Mouse (Mus musculus): ENCODE measurements around the gene Slc10a2. TPM values are rescaled to one million over a fixed set of nuclear protein-coding genes. Genes with fewer than 3 reads are reported as not detected.
"Not testable (repeated sequence)": the region's sequence is repeated elsewhere in the genome, so short reads cannot be mapped to it uniquely, and the experiment has no call there.

Slc10a2 gene
- not detected in 2 replicates for polyA plus RNA-seq (2015; fragmentation: Nextera tagmentation; extraction: Ambion mirVana)

GRCm38 (mm10) chr8:5105186-5105585, at the start of gene Slc10a2:
TSS of gene Slc10a2 (minus strand) at chr8:5105351.
- no peak within 1 kb of the TSS for H3K4me2 ChIP-seq
- H3K9me3 ChIP-seq (replicated peaks): no peaks in the 10 kb centered on the region
- no peak within 1 kb of the TSS for H3K4me3 ChIP-seq (replicated peaks)
- no peak within 1 kb of the TSS for H3K9ac ChIP-seq
- H3K4me1 ChIP-seq (replicated peaks): no peaks in the 10 kb centered on the region
- no peak for ATAC-seq (ENCODE audit: insufficient read depth)
- H3K27ac ChIP-seq (replicated peaks): no peak within 1 kb of the TSS
- no peaks in the 10 kb centered on the region for H3K27me3 ChIP-seq
- H3K36me3 ChIP-seq (replicated peaks): no peaks in the 10 kb centered on the region
- 35% methylated on average over 5 of the region's 5 CpGs for WGBS (ENCODE audit: insufficient replicate concordance)

- ATAC-seq (ENCODE audit: insufficient read depth): no peak
- 45% methylated on average over 2 of the region's 2 CpGs for WGBS (ENCODE audit: insufficient replicate concordance)
Measured at GRCm38 (mm10) chr8:5129322-5129829, 24.2 kb upstream of the Slc10a2 start.

GRCm38 (mm10) chr8:5106855-5107254, 1.7 kb upstream of the Slc10a2 start:
- no peak for ATAC-seq (ENCODE audit: insufficient read depth)
- 56% methylated on average over 5 of the region's 5 CpGs for WGBS (ENCODE audit: insufficient replicate concordance)
- H3K9me3 ChIP-seq (replicated peaks): no peaks in the 10 kb centered on the region
- H3K4me1 ChIP-seq (replicated peaks): no peaks in the 10 kb centered on the region
- no peak overlapping the region for H3K4me3 ChIP-seq (replicated peaks)
- no peaks in the 10 kb centered on the region for H3K36me3 ChIP-seq (replicated peaks)
- no peak overlapping the region for H3K9ac ChIP-seq
- no peak overlapping the region for H3K4me2 ChIP-seq
- H3K27me3 ChIP-seq: no peaks in the 10 kb centered on the region
- no peak overlapping the region for H3K27ac ChIP-seq (replicated peaks)

More at GRCm38 (mm10) chr8:5129322-5129829, 24.2 kb upstream of the Slc10a2 start:
- Histone ChIP-seq H3K27ac (replicated peaks) (no peak overlapping the region), H3K36me3 (replicated peaks) (no peaks in the 10 kb centered on the region), H3K27me3 (no peaks in the 10 kb centered on the region), H3K4me3 (replicated peaks) (no peak overlapping the region), H3K9me3 (replicated peaks) (no peaks in the 10 kb centered on the region), H3K4me2 (no peak overlapping the region), H3K4me1 (replicated peaks) (no peaks in the 10 kb centered on the region), H3K9ac (no peak overlapping the region)

GRCm38 (mm10) chr8:5095392-5095791, 9.8 kb downstream of the Slc10a2 start:
- Histone ChIP-seq H3K4me1 (replicated peaks) (no peaks in the 10 kb centered on the region), H3K9me3 (replicated peaks) (no peaks in the 10 kb centered on the region), H3K4me3 (replicated peaks) (no peak overlapping the region), H3K27ac (replicated peaks) (no peak overlapping the region), H3K36me3 (replicated peaks) (no peaks in the 10 kb centered on the region), H3K4me2 (no peak overlapping the region), H3K9ac (no peak overlapping the region), H3K27me3 (no peaks in the 10 kb centered on the region)
- ATAC-seq (ENCODE audit: insufficient read depth): no peak
- WGBS (ENCODE audit: insufficient replicate concordance): 75% methylated on average over 4 of the region's 4 CpGs

GRCm38 (mm10) chr8:5093991-5094390, 11.2 kb downstream of the Slc10a2 start:
- not testable (repeated sequence) for H3K27me3 ChIP-seq; ATAC-seq (ENCODE audit: insufficient read depth); H3K9me3 ChIP-seq (replicated peaks); H3K36me3 ChIP-seq (replicated peaks); H3K27ac ChIP-seq (replicated peaks); H3K4me3 ChIP-seq (replicated peaks); H3K4me1 ChIP-seq (replicated peaks); H3K9ac ChIP-seq; H3K4me2 ChIP-seq

GRCm38 (mm10) chr8:5073654-5074293, 31.4 kb downstream of the Slc10a2 start:
- Histone ChIP-seq H3K27ac (replicated peaks) (no peak overlapping the region), H3K36me3 (replicated peaks) (no peaks in the 10 kb centered on the region), H3K4me1 (replicated peaks) (no peaks in the 10 kb centered on the region), H3K9me3 (replicated peaks) (no peaks in the 10 kb centered on the region), H3K9ac (no peak overlapping the region), H3K4me3 (replicated peaks) (no peak overlapping the region), H3K4me2 (no peak overlapping the region), H3K27me3 (no peaks in the 10 kb centered on the region)
- 69% methylated on average over 3 of the region's 3 CpGs for WGBS (ENCODE audit: insufficient replicate concordance)
- no peak for ATAC-seq (ENCODE audit: insufficient read depth)

GRCm38 (mm10) chr8:5058888-5059287, 46.3 kb downstream of the Slc10a2 start:
- 52% methylated on average over 1 of the region's 1 CpGs for WGBS (ENCODE audit: insufficient replicate concordance)

GRCm38 (mm10) chr8:5044361-5044900, 60.7 kb downstream of the Slc10a2 start:
- H3K4me3 ChIP-seq (replicated peaks); H3K9me3 ChIP-seq (replicated peaks); H3K36me3 ChIP-seq (replicated peaks); H3K4me1 ChIP-seq (replicated peaks); H3K27ac ChIP-seq (replicated peaks); H3K27me3 ChIP-seq; ATAC-seq (ENCODE audit: insufficient read depth); H3K9ac ChIP-seq; H3K4me2 ChIP-seq: not testable (repeated sequence)
- 62% methylated on average over 6 of the region's 6 CpGs for WGBS (ENCODE audit: insufficient replicate concordance)

More at GRCm38 (mm10) chr8:5058888-5059287, 46.3 kb downstream of the Slc10a2 start:
- H3K27me3 ChIP-seq: no peaks in the 10 kb centered on the region
- no peaks in the 10 kb centered on the region for H3K4me1 ChIP-seq (replicated peaks)
- no peak overlapping the region for H3K4me2 ChIP-seq
- no peak overlapping the region for H3K27ac ChIP-seq (replicated peaks)
- no peak for ATAC-seq (ENCODE audit: insufficient read depth)
- H3K9me3 ChIP-seq (replicated peaks): no peaks in the 10 kb centered on the region
- no peak overlapping the region for H3K9ac ChIP-seq
- no peak overlapping the region for H3K4me3 ChIP-seq (replicated peaks)
- H3K36me3 ChIP-seq (replicated peaks): no peaks in the 10 kb centered on the region

- Histone ChIP-seq H3K9ac (no peak overlapping the region), H3K36me3 (replicated peaks) (no peaks in the 10 kb centered on the region), H3K9me3 (replicated peaks) (no peaks in the 10 kb centered on the region), H3K27ac (replicated peaks) (no peak overlapping the region), H3K27me3 (no peaks in the 10 kb centered on the region), H3K4me2 (no peak overlapping the region), H3K4me3 (replicated peaks) (no peak overlapping the region), H3K4me1 (replicated peaks) (no peaks in the 10 kb centered on the region)
- WGBS (ENCODE audit: insufficient replicate concordance): 66% methylated on average over 4 of the region's 4 CpGs
- ATAC-seq (ENCODE audit: insufficient read depth): no peak
Measured at GRCm38 (mm10) chr8:5038811-5039561, 66.2 kb downstream of the Slc10a2 start.

All from liver, embryonic 15.5 days (tissue).